Mouse (Mus musculus): ENCODE data around the gene Grhl1. TPM values are rescaled to one million over a fixed set of nuclear protein-coding genes. Genes with fewer than 3 reads are reported as not detected.

Grhl1 gene
- total and polyA plus RNA-seq, 2 experiments from 2014 or later, result 0.55 to 0.88 TPM

DNA sequence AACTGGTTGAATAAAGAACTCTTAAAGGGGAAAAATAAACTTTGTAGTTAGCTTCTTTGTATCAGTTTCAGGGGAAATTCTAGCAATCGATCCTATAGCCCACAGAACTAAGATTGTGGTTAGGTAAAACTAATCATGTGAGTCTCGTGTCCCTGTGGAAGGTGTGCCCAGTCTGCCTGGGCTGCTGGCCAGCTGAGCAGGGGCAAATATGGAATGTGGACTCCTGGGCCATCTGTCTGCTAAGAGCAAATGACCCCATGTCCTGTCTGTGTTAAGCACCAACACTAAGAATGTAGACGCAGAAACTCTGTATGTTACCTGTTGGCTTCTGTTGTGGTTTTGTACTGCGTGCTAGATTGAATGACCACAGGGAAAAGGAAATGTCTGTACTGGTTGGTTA lies 89.0 kb downstream of the Grhl1 start:
- TF ChIP-seq CTCF (IDR thresholded peaks at IDR 0.05; ENCODE audit: low read depth) (no peak), EP300 (IDR thresholded peaks at IDR 0.05; ENCODE audit: low read depth) (no peak)
- no peak overlapping the region for H3K9ac ChIP-seq (replicated peaks; ENCODE audit: low read depth, low read length)
- H3K9me3 ChIP-seq (replicated peaks; ENCODE audit: control insufficient read depth, low read length), result no peaks in the 10 kb centered on the region
- H3K4me2 ChIP-seq (ENCODE audit: low read depth, low read length), result no peak overlapping the region
- WGBS, result 35% methylated on average over 4 of the region's 4 CpGs
- peak overlapping the region; percentile 32 for H3K27ac ChIP-seq (ENCODE audit: low read depth)
- H3K4me3 ChIP-seq (ENCODE audit: low read depth, low read length), result no peak overlapping the region
- H3K27me3 ChIP-seq (ENCODE audit: control insufficient read depth, insufficient read depth, low read length), result no peaks in the 10 kb centered on the region
- DNase-seq (ENCODE audit: low spot score) (no peak), ATAC-seq (ENCODE audit: insufficient read depth, low read depth) (peak; percentile 51; the same call in 1 of the 2 replicates)
- peaks cover 66% of the 10 kb centered on the region for H3K36me3 ChIP-seq (replicated peaks; ENCODE audit: control insufficient read depth, insufficient read depth, low read length)
- H3K4me1 ChIP-seq (ENCODE audit: control insufficient read depth, insufficient read depth), result peaks cover 21% of the 10 kb centered on the region; the same call in 1 of the 2 replicates

DNA sequence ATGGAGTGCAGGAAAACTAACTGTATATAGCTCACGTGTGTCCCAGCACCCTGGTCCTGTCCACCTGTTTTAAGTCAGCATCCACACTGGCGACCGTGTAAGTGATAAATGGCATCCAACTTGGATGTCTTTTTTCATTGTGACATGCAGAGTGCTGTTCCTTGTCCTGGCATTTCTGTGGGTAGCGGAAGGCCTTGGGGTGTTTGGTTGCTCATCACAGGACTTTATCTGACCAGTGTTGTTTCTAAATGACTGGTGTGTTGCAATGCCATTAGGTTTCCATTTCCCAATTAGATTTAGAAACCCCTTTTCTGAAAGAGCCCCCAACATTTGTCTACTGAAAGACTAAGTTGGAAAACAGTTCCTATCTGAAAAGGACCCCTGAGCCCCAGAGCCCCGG lies 90.0 kb downstream of the Grhl1 start:
- Histone ChIP-seq H3K27me3 (ENCODE audit: control insufficient read depth, insufficient read depth, low read length) (no peaks in the 10 kb centered on the region), H3K9me3 (replicated peaks; ENCODE audit: control insufficient read depth, low read length) (no peaks in the 10 kb centered on the region), H3K4me1 (ENCODE audit: control insufficient read depth, insufficient read depth) (peaks cover 21% of the 10 kb centered on the region; the same call in 1 of the 2 replicates), H3K4me3 (ENCODE audit: low read depth, low read length) (no peak overlapping the region), H3K4me2 (ENCODE audit: low read depth, low read length) (no peak overlapping the region), H3K36me3 (replicated peaks; ENCODE audit: control insufficient read depth, insufficient read depth, low read length) (peaks cover 55% of the 10 kb centered on the region), H3K9ac (replicated peaks; ENCODE audit: low read depth, low read length) (no peak overlapping the region), H3K27ac (ENCODE audit: low read depth) (no peak overlapping the region)
- DNase-seq (ENCODE audit: low spot score) (no peak), ATAC-seq (ENCODE audit: insufficient read depth, low read depth) (no peak)
- WGBS, result 75% methylated on average over 5 of the region's 5 CpGs
- TF ChIP-seq CTCF (IDR thresholded peaks at IDR 0.05; ENCODE audit: low read depth), result no peak
- TF ChIP-seq EP300 (IDR thresholded peaks at IDR 0.05; ENCODE audit: low read depth), result no peak

Other genes with a start within 250 kb of the Grhl1 start
- gene Taf1b, start 73.9 kb upstream of the Grhl1 start, total RNA-seq (2014; rRNA removed; ENCODE audit: low replicate concordance), result 5.6 and 9.6 TPM in 2 replicates
- gene Taf1b, start 73.9 kb upstream of the Grhl1 start, polyA plus RNA-seq (2015; fragmentation: Nextera tagmentation; extraction: Ambion mirVana), result 15.8 TPM in 2 replicates
- 37.4 and 45.5 TPM in 2 replicates for gene Klf11, start 79.0 kb downstream of the Grhl1 start, total RNA-seq (2014; rRNA removed; ENCODE audit: low replicate concordance)
- gene Klf11, start 79.0 kb downstream of the Grhl1 start, polyA plus RNA-seq (2015; fragmentation: Nextera tagmentation; extraction: Ambion mirVana), result 16.5 and 25.4 TPM in 2 replicates
- 2.5 and 3.8 TPM in 2 replicates for gene Cys1, start 109.5 kb downstream of the Grhl1 start, total RNA-seq (2014; rRNA removed; ENCODE audit: low replicate concordance)
- 0.85 and 0.89 TPM in 2 replicates for gene Cys1, start 109.5 kb downstream of the Grhl1 start, polyA plus RNA-seq (2015; fragmentation: Nextera tagmentation; extraction: Ambion mirVana)
- gene Rrm2, start 136.0 kb downstream of the Grhl1 start, total RNA-seq (2014; rRNA removed; ENCODE audit: low replicate concordance), result 76.8 and 78.0 TPM in 2 replicates
- 81.8 and 90.3 TPM in 2 replicates for gene Rrm2, start 136.0 kb downstream of the Grhl1 start, polyA plus RNA-seq (2015; fragmentation: Nextera tagmentation; extraction: Ambion mirVana)